In the genomic region with DNA sequence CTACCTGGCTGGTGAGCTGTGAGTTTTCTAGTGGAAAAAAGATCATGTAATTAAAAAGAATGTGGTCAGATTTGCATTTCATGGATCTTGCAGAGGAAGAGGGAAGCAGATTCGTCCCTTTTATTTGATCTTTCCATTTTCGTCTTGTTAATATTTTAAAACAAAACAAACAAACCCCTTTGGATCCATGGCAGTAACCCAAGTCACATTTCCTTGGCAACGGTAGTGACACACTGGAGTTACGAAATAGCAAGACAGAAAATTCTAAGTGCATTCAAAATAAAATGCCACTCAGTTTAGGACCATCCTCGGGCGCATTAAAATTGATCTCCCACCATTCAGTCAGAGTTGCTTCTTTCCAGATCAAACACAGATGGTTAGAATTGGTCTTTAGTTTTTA, we compare ENCODE assay signal across 15 mouse cellular contexts. TPM values are rescaled to one million over a fixed set of nuclear protein-coding genes. Genes with fewer than 3 reads are reported as not detected.
"Had no signal": no experiment of that assay in that cellular context is flagged by ENCODE, and none has a peak within 500 bp of the region (broad histone marks: within the 10 kb centered on the region; RNA-seq: fewer than 3 reads in every experiment).

No protein-coding gene starts in this region.

- H3K4me2 ChIP-seq: limb, embryonic 12.5 days had no signal

- H3K9ac ChIP-seq: limb, embryonic 12.5 days; liver, embryonic 14.5 days; neural tube, embryonic 13.5 days had no signal

- H3K27ac ChIP-seq: limb, embryonic 12.5 days; liver, embryonic 14.5 days; neural tube, embryonic 13.5 days had no signal

- H3K4me3 ChIP-seq: limb, embryonic 12.5 days; neural tube, embryonic 13.5 days had no signal

- DNase-seq: kidney, postnatal 14 days; liver; midbrain, embryonic 14.5 days; right cerebral cortex, adult 18-20 months; right cerebral cortex, postnatal 25 days; thymus, postnatal 36 days had no signal

- H3K36me3 ChIP-seq: limb, embryonic 12.5 days; neural tube, embryonic 13.5 days had no signal

- H3K9me3 ChIP-seq: limb, embryonic 12.5 days; neural tube, embryonic 13.5 days had no signal

- ATAC-seq: hindbrain, embryonic 16.5 days; inflammation-experienced regulatory T-cells, adult 6 months; intestine, postnatal 0 days had no signal

RNA-seq across cellular contexts. Expression of a gene that starts 25.8 kb away (rescaled TPM):
- total RNA-seq: megakaryocyte progenitor cell, adult 5-6 weeks; monocyte, adult 5-6 weeks had no signal
- polyA plus RNA-seq: inflammation-experienced regulatory T-cells, adult 6 months; kidney, embryonic 14.5 days had no signal
